Mouse (Mus musculus): ENCODE measurements around the gene Ece2. TPM values are rescaled to one million over a fixed set of nuclear protein-coding genes. Genes with fewer than 3 reads are reported as not detected.

Ece2 gene
- 1 to 10 TPM; 7.5 to 9.1 TPM for total RNA-seq (2021)
- long read RNA-seq, experiment 1, partial matches to known transcripts = 0 of 4 reads
- long read RNA-seq, experiment 1, other reads (novel, unspliced or antisense) = 1 of 4 reads
- long read RNA-seq, experiment 2, partial matches to known transcripts = 2 of 3 reads
- long read RNA-seq, experiment 2, other reads (novel, unspliced or antisense) = 1 of 3 reads

GRCm38 (mm10) chr16:20629731-20630634 lies at the start of gene Ece2:
Ece2 (plus strand) TSS chr16:20629828.
- peak; percentile 56 for DNase-seq

DNA sequence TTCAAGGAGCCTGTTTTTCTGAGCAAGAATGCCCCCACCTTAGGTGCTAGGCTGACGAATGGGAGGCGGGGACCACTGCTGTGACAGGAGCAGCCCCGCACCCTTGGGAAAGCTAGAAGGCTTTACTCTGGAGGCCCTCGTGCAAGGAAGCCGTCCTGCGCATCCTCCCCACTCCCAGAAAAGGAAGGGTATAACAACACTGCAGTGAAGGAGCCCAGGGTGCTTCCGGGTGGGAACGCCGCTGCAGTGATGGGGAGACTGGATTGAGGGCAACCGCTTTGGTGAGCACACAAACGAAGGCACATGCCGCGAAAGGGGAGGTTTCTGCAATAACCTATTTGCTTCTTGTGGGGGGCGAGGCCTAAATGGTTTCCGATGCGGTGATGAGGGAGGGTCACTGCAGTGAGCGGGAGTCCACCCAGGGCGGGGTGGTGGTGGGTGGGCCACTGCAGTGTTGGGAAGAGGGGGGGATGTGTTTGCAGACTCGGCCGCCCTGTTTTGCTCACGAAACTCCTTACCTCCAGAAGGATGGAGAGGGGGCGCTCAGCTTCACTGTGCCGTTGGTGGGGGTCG lies 40.2 kb upstream of the Ece2 start, which contains the start of gene Vwa5b2:
Gene Vwa5b2, plus strand, starts transcription at position 106 of the 573 bp plus-strand sequence.
- DNase-seq = peak; percentile 6

DNA sequence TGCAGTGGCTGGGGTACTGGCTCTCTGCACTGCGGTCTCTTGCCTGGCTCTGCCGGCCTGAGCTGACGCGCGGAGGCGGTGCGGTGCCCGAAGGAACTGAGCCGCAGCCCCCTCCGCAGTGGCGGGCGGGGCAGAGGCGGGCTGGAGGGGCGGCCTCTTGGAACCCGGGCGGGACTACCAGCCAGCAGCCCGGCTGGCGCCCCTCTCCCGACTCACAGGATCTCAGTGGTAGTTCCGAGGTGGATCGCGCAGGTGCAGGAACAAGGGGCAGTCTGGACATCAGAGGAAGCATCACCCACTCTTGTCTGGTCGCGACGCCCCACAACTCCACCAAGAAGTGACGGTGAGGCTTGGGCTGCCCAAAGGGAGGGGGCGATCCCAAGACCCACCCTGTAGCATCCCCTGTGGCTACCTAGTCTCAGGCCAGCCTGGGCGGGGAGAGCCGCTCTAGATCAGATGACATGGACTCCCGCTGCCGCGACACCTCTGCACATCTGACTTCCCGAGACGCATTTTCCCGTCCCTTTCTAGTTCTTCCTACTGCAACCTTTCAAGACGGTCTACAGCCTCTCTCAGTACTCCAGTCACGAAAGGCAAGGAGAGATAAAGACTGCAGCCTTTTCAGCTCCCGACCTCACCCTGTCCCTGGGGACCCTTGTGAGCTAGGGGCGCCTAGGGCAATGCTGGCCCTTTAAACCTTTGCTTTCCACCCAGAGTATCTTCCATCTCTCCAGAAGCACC lies 39.5 kb upstream of the Ece2 start:
- DNase-seq = peak; percentile 44

GRCm38 (mm10) chr16:20590680-20591038 lies 39.0 kb upstream of the Ece2 start:
- DNase-seq = no peak

GRCm38 (mm10) chr16:20591076-20591705 lies 38.4 kb upstream of the Ece2 start:
- DNase-seq = peak; percentile 27

DNA sequence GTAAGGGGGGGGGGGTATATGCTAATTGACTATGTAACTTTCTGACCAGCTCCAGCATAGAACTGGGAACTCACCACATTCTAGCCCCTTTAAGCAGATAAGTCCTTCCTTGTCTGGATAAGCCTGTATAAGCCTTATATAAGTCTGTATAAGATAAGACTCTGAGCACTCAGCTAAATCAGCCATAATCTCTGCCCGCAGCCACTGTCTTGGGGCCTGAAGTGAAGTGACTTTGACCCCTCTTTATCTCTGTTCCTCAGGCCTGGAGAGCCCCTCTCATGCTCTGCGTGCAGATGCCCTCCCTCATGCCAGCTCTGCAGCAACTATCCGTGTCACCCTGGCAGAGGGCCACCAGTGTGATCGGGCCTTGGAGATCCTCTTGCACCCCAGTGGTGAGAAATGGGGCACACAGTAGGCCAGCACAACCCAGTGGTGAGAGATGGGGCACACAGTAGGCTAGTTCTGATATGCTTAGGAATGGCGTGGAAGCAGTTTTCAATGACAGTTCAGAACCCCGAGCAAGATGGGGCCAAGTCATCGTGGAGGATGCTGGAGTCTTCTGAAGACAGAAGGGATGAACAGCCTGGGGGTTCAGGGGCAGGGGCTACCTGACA lies 34.5 kb upstream of the Ece2 start:
- DNase-seq = no peak

DNA sequence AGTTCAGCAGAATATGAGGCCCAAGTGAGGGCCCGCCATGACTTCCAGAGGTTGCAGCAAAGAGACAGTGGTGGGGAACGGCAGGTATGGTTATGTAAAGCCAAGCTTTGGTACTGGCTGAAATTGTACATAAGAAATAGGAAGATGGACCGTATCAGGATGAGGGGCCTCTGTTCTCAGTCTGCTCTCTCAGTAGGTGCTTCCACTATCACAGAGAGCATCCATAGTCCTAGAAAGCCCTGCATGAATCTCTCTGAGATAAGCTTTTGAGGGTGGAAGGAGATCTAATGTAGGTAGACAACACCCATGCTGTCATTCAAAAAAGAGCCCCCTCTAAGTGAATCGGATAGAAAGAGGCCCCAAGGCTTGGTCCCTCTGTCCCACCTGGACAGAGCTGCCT lies 33.9 kb upstream of the Ece2 start:
- DNase-seq = no peak

DNA sequence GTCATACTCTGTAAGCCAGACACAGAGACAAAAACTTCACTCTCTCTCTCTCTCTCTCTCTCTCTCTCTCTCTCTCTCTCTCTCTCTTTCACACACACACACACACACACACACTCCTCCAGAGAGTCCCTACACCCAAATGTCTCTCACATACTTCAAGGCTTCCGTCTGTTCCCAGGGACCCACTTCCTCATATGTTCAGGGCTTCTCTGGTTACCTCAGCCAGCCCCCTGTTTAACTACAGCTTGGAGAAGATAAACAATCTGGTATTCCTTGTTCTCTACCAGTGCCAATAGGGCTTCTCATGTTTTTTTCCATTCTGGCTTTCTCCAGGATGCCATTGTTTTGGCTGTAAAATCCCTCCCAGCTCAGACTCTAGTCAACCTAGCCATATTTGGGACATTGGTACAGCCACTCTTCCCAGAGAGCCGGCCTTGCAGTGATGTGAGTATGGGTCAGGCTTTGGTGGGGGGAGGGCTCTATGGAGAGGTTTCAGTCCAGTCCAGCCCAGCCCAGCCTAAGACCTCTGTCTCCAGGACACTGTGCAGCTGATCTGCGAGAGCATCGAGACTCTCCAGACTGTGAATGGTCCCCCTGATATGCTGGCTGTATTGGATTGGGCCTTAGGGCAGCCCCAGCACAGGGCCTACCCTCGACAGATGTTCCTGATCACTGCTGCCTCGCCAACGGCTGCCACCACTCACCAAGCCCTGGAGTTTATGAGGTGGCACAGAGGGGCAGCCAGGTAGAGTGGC lies 32.8 kb upstream of the Ece2 start:
- no peak for DNase-seq

GRCm38 (mm10) chr16:20600511-20600910 lies 29.1 kb upstream of the Ece2 start:
- peak; percentile 25 for DNase-seq

DNA sequence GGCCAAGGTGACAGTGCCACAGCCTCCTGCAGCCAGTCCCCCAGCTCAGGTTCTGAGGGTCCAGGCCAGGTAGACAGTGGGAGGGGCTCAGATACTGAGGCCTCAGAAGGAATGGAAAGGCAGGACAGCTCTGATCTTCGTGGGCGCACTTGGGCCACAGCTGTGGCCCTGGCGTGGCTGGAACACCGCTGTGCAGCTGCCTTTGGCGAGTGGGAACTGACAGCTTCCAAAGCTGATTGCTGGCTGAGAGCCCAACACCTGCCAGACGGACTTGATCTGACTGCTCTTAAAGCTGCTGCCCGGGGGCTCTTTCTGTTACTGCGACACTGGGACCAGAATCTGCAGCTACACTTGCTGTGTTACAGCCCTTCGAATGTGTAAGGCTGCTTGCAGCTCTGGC lies 24.9 kb upstream of the Ece2 start:
- DNase-seq = no peak

DNA sequence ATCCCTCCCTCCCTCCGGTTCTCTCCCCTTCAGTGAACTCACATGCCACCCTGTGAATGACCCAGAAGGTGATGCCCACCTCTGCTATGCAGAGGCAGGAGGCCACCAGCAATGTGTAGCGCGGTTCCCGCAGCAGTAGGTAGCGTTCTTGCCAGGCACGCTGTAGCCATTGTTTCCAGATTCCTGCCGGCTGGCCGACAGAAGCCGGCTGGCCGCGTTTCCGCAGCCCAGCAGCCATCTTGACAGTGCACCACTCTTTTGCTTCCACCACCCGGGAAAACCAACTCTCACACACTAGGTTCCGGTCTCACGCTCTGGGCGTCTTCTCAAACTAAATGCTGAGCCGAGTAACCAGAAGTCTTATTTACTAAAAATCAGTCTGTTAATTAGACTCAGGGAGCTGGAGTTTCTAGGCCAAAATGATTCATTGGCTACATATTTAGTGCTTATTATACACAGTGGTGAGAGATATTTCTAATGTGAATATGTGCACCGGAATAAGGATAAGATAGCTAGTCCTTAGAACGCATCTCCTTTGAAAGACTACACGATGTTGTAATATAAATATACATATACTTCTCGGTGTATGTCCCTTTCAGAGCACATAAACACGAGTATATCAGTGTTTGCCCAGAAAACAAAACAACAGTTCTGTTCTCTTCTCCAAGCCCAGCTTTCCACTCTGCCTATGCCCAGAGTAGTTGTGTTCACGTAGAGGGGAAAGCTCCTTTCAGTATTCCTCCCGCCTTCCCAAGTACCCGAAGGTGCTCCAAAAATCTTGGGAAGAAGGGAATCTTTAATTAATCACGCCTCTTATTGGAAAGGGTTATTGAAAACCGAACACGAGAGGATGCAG lies 18.9 kb upstream of the Ece2 start:
- DNase-seq = peak; percentile 83

GRCm38 (mm10) chr16:20611357-20612227 lies 18.0 kb upstream of the Ece2 start, which contains the start of the genes Eef1akmt4, Gm49333 and Alg3:
Eef1akmt4 (plus strand) TSS chr16:20611593.
Gm49333 (plus strand) TSS chr16:20611610.
Alg3 (minus strand) TSS chr16:20611735.
- peak; percentile 92 for DNase-seq

DNA sequence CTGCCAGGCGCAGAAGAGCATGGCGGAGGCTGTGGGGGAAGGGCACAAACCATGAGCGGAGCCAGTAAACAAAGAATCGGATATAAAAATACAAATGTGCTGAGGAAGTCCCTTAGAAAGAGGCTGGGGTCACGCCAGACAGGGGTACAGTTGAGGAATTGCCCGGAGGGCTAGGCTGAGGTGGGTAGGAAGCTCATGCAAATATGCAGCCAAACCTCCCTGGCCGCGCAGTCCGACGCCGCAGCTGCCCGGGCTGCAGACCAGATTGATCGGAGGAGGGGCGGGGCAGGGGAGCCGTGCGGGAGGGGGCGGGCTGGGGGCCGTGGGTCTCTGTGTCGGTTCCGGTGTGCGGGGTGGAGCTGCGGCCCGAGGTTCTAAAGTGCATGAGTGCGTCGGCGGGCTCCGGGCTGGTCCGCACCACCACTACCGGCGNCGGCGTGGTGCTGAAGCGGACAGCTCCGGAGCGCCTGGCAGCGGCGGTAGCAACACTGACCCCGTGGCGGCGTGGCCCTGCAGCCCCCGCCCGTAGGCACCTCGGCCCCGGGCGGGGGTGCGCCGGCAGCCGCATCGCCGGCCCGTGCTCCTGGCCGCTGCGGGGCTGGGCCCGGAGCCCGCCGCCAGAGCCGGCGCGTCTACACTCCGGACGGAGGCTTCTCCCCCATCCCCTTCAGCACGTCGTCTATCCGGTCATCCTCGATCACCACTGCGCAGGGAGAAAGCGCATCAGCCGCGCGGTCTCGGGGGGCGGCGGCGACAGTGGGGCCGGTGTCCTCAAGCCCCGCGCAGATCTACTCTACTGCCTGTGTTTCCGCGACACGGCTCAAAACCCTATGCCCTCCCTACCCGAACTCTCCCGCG lies 9.9 kb upstream of the Ece2 start:
- DNase-seq = peak; percentile 60

DNA sequence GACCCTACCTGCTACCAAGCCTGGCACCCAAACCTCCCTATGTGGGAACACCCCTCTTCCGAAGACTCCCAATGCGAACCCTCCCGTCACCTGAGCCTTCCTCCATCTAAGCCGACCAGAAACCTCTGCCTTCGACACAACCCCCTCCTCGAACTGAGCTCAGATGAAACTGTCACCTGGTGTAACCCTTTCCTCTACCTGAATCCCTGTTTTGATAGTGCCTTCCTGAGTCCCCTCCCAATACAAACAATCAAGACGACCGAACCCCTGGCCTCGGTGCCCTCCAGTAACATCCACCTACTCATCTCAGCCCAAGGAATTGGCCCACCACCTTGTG lies 9.3 kb upstream of the Ece2 start:
- DNase-seq = no peak

GRCm38 (mm10) chr16:20620751-20621190 lies 8.9 kb upstream of the Ece2 start:
- no peak for DNase-seq

GRCm38 (mm10) chr16:20621191-20621990 lies 8.2 kb upstream of the Ece2 start, which contains the start of gene Camk2n2:
Camk2n2 (minus strand) TSS chr16:20621287.
- peak; percentile 89 for DNase-seq
